Mouse (Mus musculus): ENCODE data around the gene Col10a1. TPM values are rescaled to one million over a fixed set of nuclear protein-coding genes. Genes with fewer than 3 reads are reported as not detected.
"Not testable (repeated sequence)": the region's sequence is repeated elsewhere in the genome, so short reads cannot be mapped to it uniquely, and the experiment has no call there.

Gene Col10a1
- polyA plus RNA-seq, 1 experiment = not detected

DNA sequence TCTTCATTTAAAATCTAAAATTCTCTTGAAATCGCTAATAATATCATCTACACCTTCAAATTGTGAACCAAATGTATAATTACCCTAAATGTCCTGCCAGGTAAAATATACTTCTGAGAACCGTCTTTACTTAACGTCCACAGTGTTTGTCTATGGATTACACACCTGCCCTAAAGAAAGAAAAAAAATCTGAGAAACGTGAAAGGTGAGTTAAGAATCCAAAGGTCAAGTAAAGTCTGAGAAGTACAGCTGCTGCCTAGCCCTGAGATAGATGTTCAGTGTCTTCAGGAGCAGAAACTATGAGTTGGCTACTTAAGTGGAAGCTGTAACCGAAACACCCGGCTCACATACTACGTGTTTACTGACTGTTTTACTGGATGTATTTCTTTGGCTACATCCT lies 16.4 kb upstream of the Col10a1 start:
- peaks cover 3% of the 10 kb centered on the region; the same call in 1 of the 2 replicates for H3K36me3 ChIP-seq (ENCODE audit: control insufficient read depth, insufficient read depth, low read length)
- no peak for DNase-seq (ENCODE audit: low read depth in 1 of 2, low spot score in 2 of 2)
- TF ChIP-seq POLR2A (IDR thresholded peaks at IDR 0.05; ENCODE audit: low read depth, low read length) (no peak), CTCF (IDR thresholded peaks at IDR 0.05; ENCODE audit: extremely low read depth, insufficient read depth, insufficient read length, insufficient replicate concordance) (no peak)
- no peaks in the 10 kb centered on the region for H3K27me3 ChIP-seq (ENCODE audit: control insufficient read depth, insufficient read depth, low read length)
- H3K4me3 ChIP-seq (ENCODE audit: extremely low read depth, insufficient read depth, insufficient read length) = no peak overlapping the region
- WGBS = 94% methylated on average over 7 of the region's 7 CpGs
- no peak overlapping the region for H3K27ac ChIP-seq (ENCODE audit: insufficient read depth, low read length)
- H3K4me1 ChIP-seq (ENCODE audit: control insufficient read depth, insufficient read depth, insufficient read length) = no peaks in the 10 kb centered on the region

DNA sequence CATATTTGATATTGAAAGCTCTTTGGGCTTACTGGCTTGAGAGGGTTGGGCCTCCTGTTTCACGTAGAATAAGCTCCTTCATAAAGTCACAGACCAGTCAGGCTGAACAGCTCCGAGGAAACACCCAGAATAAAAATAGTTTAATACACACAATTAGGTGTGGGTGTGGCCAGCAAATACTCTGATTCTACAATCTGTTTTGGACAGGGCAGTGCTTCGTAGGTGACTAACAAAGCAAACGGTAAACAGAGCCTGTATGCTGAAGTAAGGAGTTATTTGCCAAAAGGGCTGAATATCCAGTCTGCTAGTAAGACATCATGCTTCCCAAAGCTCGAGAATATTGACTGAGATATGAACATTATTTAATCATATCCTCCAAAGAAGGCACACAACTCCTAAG lies 4.1 kb upstream of the Col10a1 start:
- Histone ChIP-seq H3K36me3 (ENCODE audit: control insufficient read depth, insufficient read depth, low read length) (peaks cover 4% of the 10 kb centered on the region; the same call in 1 of the 2 replicates), H3K27me3 (ENCODE audit: control insufficient read depth, insufficient read depth, low read length) (no peaks in the 10 kb centered on the region), H3K4me3 (ENCODE audit: extremely low read depth, insufficient read depth, insufficient read length) (no peak overlapping the region), H3K4me1 (ENCODE audit: control insufficient read depth, insufficient read depth, insufficient read length) (no peaks in the 10 kb centered on the region), H3K27ac (ENCODE audit: insufficient read depth, low read length) (no peak overlapping the region)
- DNase-seq (ENCODE audit: low read depth in 1 of 2, low spot score in 2 of 2) = no peak
- 87% methylated on average over 5 of the region's 5 CpGs for WGBS
- TF ChIP-seq POLR2A (IDR thresholded peaks at IDR 0.05; ENCODE audit: low read depth, low read length) = no peak
- no peak for TF ChIP-seq CTCF (IDR thresholded peaks at IDR 0.05; ENCODE audit: extremely low read depth, insufficient read depth, insufficient read length, insufficient replicate concordance)

DNA sequence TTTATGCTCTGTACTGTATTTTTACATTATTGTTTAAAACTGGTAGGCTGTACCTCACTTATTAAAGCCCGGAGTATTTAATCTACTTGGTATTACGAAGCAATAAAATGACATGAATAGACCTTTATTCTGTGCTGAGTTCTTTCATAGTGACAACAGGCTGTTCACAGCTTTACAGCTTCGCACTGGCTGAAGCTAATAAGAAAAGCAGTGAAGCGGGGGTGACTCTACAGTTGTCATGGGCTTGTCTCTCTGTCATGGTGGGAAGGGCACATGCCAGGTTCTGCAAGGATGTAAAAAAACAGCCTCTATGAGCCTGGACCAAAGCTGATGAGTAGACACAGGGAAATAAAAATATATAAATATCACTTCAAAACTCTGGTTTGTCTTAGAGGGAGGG lies 7.2 kb downstream of the Col10a1 start:
- TF ChIP-seq CTCF (IDR thresholded peaks at IDR 0.05; ENCODE audit: extremely low read depth, insufficient read depth, insufficient read length, insufficient replicate concordance) = no peak
- no peak for TF ChIP-seq POLR2A (IDR thresholded peaks at IDR 0.05; ENCODE audit: low read depth, low read length)
- Histone ChIP-seq H3K36me3 (ENCODE audit: control insufficient read depth, insufficient read depth, low read length) (peaks cover 17% of the 10 kb centered on the region), H3K27me3 (ENCODE audit: control insufficient read depth, insufficient read depth, low read length) (no peaks in the 10 kb centered on the region), H3K4me1 (ENCODE audit: control insufficient read depth, insufficient read depth, insufficient read length) (no peaks in the 10 kb centered on the region), H3K27ac (ENCODE audit: insufficient read depth, low read length) (no peak overlapping the region), H3K4me3 (ENCODE audit: extremely low read depth, insufficient read depth, insufficient read length) (no peak overlapping the region)
- no peak for DNase-seq (ENCODE audit: low read depth in 1 of 2, low spot score in 2 of 2)
- 96% methylated on average over 4 of the region's 4 CpGs for WGBS

DNA sequence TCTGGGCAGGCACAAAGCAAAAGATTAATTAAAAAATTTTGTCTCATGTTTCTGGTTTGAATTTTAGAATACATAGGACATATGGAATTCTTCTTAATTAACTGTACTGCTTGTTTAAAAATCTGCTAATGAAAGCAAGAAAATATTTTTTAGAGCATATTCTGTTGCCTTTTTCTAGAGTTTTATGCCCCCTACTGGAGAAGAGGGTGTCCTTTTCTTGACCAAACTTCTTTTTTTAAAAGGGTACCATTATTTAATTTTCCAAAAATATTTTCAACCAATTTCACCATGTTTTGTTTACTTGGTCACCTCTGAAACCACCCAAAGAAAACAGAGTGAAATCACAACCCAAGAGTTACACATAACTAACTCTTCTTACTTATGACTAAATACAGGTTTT lies 9.5 kb downstream of the Col10a1 start:
- Histone ChIP-seq H3K4me1 (ENCODE audit: control insufficient read depth, insufficient read depth, insufficient read length) (no peaks in the 10 kb centered on the region), H3K27me3 (ENCODE audit: control insufficient read depth, insufficient read depth, low read length) (no peaks in the 10 kb centered on the region), H3K4me3 (ENCODE audit: extremely low read depth, insufficient read depth, insufficient read length) (no peak overlapping the region), H3K27ac (ENCODE audit: insufficient read depth, low read length) (no peak overlapping the region), H3K36me3 (ENCODE audit: control insufficient read depth, insufficient read depth, low read length) (peaks cover 35% of the 10 kb centered on the region)
- TF ChIP-seq CTCF (IDR thresholded peaks at IDR 0.05; ENCODE audit: extremely low read depth, insufficient read depth, insufficient read length, insufficient replicate concordance) (no peak), POLR2A (IDR thresholded peaks at IDR 0.05; ENCODE audit: low read depth, low read length) (no peak)
- no peak for DNase-seq (ENCODE audit: low read depth in 1 of 2, low spot score in 2 of 2)

DNA sequence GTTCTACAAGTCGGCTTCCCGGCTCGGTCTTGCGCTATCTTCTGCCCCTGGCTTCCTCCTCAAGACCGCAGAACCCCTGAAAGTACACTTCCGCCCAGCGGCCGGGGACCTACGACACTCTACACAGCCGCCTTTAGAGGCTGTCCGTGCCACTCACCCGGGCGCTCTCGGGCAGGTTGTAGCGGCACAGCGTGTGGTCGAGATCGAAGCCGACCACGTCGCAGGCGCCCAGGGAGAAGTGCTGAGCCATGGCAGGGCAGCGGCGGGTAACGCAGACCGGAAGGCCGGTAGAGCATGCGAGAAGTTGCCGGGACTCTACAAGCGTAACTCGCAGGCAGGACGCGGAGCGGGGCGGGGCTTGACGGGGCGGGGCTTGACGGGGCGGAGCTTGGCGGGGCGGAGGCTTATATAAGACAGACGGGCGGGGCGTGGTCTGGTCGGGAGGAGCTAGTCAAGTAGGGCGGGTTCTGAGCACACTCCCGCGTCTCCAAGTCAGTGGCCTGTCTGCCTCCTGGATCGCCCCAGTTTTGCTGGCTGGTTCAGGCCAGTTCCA lies 28.5 kb downstream of the Col10a1 start, which contains the start of gene Nt5dc1:
TSS of gene Nt5dc1 (minus strand) at position 349 of the 553 bp plus-strand sequence.
- no peaks in the 10 kb centered on the region for H3K27me3 ChIP-seq (ENCODE audit: control insufficient read depth, insufficient read depth, low read length)
- TF ChIP-seq POLR2A (IDR thresholded peaks at IDR 0.05; ENCODE audit: low read depth, low read length) = peak; percentile 73
- TF ChIP-seq CTCF (IDR thresholded peaks at IDR 0.05; ENCODE audit: extremely low read depth, insufficient read depth, insufficient read length, insufficient replicate concordance) = no peak
- no peaks in the 10 kb centered on the region; the same call in 1 of the 2 replicates for H3K36me3 ChIP-seq (ENCODE audit: control insufficient read depth, insufficient read depth, low read length)
- WGBS = under 1% methylated on average over 49 of the region's 49 CpGs
- peak within 1 kb of the TSS; percentile 96 for H3K27ac ChIP-seq (ENCODE audit: insufficient read depth, low read length)
- peak within 1 kb of the TSS; percentile 88 for H3K4me3 ChIP-seq (ENCODE audit: extremely low read depth, insufficient read depth, insufficient read length)
- H3K4me1 ChIP-seq (ENCODE audit: control insufficient read depth, insufficient read depth, insufficient read length) = peaks cover 11% of the 10 kb centered on the region; the same call in 1 of the 2 replicates
- DNase-seq (ENCODE audit: low read depth in 1 of 2, low spot score in 2 of 2) = peak; percentile 82 to 90

DNA sequence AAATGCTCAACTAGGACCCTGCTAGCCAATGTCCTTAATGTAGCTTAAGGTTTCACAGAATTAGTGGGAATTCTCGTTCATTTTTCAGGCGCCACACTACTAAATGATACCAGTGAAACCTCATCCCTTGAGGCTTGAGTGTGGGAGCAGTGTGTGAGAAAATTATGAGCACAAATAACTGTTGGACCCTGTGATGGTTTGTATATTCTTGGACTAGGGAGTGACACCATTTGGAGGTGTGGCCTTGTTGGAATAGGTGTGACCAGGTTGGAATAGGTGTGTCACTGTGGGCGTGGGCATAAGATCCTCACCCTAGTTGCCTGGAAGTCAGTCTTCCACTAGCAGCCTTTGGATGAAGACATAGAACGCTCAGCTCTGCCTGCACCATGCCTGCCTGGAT lies 29.0 kb downstream of the Col10a1 start:
- H3K27me3 ChIP-seq (ENCODE audit: control insufficient read depth, insufficient read depth, low read length); H3K36me3 ChIP-seq (ENCODE audit: control insufficient read depth, insufficient read depth, low read length); DNase-seq (ENCODE audit: low read depth in 1 of 2, low spot score in 2 of 2); H3K27ac ChIP-seq (ENCODE audit: insufficient read depth, low read length): not testable (repeated sequence)
- Histone ChIP-seq H3K4me3 (ENCODE audit: extremely low read depth, insufficient read depth, insufficient read length) (peak overlapping the region; percentile 52), H3K4me1 (ENCODE audit: control insufficient read depth, insufficient read depth, insufficient read length) (peaks cover 11% of the 10 kb centered on the region; the same call in 1 of the 2 replicates)
- 66% methylated on average over 4 of the region's 4 CpGs for WGBS

DNA sequence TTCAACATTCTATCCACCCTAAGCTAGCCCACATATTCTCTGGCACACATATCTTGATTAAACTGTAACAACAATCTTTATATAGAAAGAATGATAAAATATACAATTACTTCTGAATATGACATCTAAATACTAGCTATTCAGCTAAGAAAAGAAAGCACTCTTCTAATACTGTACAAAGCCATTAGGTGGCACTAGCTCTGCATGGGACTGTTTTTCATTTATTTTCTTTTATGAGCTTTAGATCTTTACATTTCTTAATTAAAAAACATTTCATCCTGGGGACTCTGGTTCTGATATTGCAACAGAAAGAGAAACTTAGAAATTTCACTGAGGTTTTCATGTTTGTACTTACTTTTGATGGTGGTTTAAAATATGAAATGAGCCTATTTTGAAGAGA lies 42.0 kb downstream of the Col10a1 start:
- no peaks in the 10 kb centered on the region for H3K27me3 ChIP-seq (ENCODE audit: control insufficient read depth, insufficient read depth, low read length)
- H3K4me1 ChIP-seq (ENCODE audit: control insufficient read depth, insufficient read depth, insufficient read length) = no peaks in the 10 kb centered on the region
- no peak overlapping the region for H3K27ac ChIP-seq (ENCODE audit: insufficient read depth, low read length)
- no peak for DNase-seq (ENCODE audit: low read depth in 1 of 2, low spot score in 2 of 2)
- TF ChIP-seq POLR2A (IDR thresholded peaks at IDR 0.05; ENCODE audit: low read depth, low read length) = no peak
- no peak for TF ChIP-seq CTCF (IDR thresholded peaks at IDR 0.05; ENCODE audit: extremely low read depth, insufficient read depth, insufficient read length, insufficient replicate concordance)
- H3K4me3 ChIP-seq (ENCODE audit: extremely low read depth, insufficient read depth, insufficient read length) = no peak overlapping the region
- H3K36me3 ChIP-seq (ENCODE audit: control insufficient read depth, insufficient read depth, low read length) = no peaks in the 10 kb centered on the region

DNA sequence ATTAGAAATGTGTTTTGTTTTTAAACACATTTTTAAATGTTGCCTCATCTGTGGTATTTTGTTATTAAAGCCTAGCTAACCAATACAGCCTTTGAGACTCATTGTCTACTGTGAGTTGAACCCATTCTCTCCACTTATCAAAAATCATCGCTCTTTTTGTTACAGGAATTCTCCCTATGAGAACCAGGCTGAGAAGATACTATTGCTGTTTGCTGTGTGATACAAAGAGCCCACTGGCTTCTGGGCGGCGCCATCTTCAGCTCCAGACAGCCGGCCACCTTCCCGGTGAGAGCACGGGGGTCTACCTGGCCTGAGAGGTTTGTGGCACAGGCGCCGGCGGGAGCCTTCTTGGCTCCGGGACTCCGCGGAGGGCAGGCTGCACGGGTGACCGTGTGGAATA lies 44.4 kb downstream of the Col10a1 start:
- WGBS = 96% methylated on average over 6 of the region's 14 CpGs
- H3K27ac ChIP-seq (ENCODE audit: insufficient read depth, low read length); DNase-seq (ENCODE audit: low read depth in 1 of 2, low spot score in 2 of 2); H3K4me3 ChIP-seq (ENCODE audit: extremely low read depth, insufficient read depth, insufficient read length); H3K27me3 ChIP-seq (ENCODE audit: control insufficient read depth, insufficient read depth, low read length); H3K4me1 ChIP-seq (ENCODE audit: control insufficient read depth, insufficient read depth, insufficient read length); H3K36me3 ChIP-seq (ENCODE audit: control insufficient read depth, insufficient read depth, low read length): not testable (repeated sequence)

All from spleen, adult 2 months (tissue).